Comparison of ENCODE assay signal across 9 mouse cellular contexts in the genomic region with DNA sequence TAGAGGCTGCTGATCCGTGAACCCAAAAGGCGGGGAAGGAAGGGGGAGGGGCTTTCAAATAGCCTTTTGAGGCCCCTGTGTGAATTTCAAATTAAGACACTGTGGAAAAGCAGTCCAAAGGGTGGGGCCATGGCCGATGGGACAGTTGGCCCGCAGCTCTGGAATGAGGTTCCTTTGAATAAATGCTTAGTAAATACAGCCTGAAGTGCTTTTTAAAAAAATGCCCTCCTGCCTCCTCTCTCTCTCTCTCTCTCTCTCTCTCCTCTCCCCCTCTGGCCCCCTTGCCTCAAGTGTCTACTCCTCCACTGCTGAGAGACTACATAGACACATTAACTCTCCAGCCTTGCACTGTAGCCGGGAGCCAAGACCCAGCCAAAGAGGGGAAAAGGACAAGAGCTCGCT.
DNase-seq lines count a peak whose midpoint lies in the region; ATAC-seq and TF ChIP-seq lines count a peak whose summit lies in the region.
"Had no signal": no experiment of that assay in that cellular context is flagged by ENCODE, and none has a peak within 500 bp of the region (broad histone marks: within the 10 kb centered on the region; RNA-seq: fewer than 3 reads in every experiment).

No protein-coding gene starts in this region.

- peaks cover 47% of the 10 kb centered on the region for H3K4me1 ChIP-seq in neural tube, embryonic 13.5 days (replicated peaks)
- H3K4me1 ChIP-seq in forebrain, embryonic 16.5 days (replicated peaks; ENCODE audit: control insufficient read depth, insufficient read depth, low read length) = peaks cover 24% of the 10 kb centered on the region
- H3K4me1 ChIP-seq in limb, embryonic 14.5 days (ENCODE audit: control insufficient read depth, insufficient read depth, low read length) = peaks cover 43% of the 10 kb centered on the region
- 0 out of 2 replicates have a peak, but pooled peaks cover 5% of the 10 kb centered on the region for H3K4me1 ChIP-seq in stomach, postnatal 0 days (replicated peaks; ENCODE audit: control insufficient read depth, insufficient read depth)

- H3K36me3 ChIP-seq in neural tube, embryonic 13.5 days = no peaks in the 10 kb centered on the region
- no peaks in the 10 kb centered on the region for H3K36me3 ChIP-seq in forebrain, embryonic 16.5 days (ENCODE audit: control insufficient read depth, insufficient read depth)
- peaks cover 11% of the 10 kb centered on the region for H3K36me3 ChIP-seq in limb, embryonic 14.5 days (ENCODE audit: control insufficient read depth, insufficient read depth, low read length)
- H3K36me3 ChIP-seq in stomach, postnatal 0 days (ENCODE audit: control insufficient read depth, insufficient read depth, low read length) = no peaks in the 10 kb centered on the region
- H3K36me3 ChIP-seq: heart, embryonic 15.5 days had no signal

- H3K9ac ChIP-seq in neural tube, embryonic 13.5 days = 0 out of 2 replicates have a peak overlapping the region, but pooled peaks have one; percentile 13
- H3K9ac ChIP-seq in forebrain, embryonic 16.5 days (replicated peaks; ENCODE audit: low read depth, low read length) = peak overlapping the region; percentile 22; the same call in 1 of the 2 replicates
- H3K9ac ChIP-seq in limb, embryonic 14.5 days (ENCODE audit: low read depth, low read length, severe bottlenecking) = no peak overlapping the region
- H3K9ac ChIP-seq in stomach, postnatal 0 days (ENCODE audit: low read length) = no peak overlapping the region
- H3K9ac ChIP-seq: heart, embryonic 15.5 days had no signal

- 0 out of 2 replicates have a peak, but pooled peaks have one; percentile 32 for ATAC-seq in neural tube, embryonic 13.5 days (ENCODE audit: low read depth)
- peak; percentile 59; the same call in 1 of the 2 replicates for ATAC-seq in forebrain, embryonic 16.5 days
- no peak for ATAC-seq in limb, embryonic 14.5 days (ENCODE audit: low FRiP score, low read depth)
- ATAC-seq in stomach, postnatal 0 days (ENCODE audit: low FRiP score, low TSS enrichment) = no peak; the same call in 1 of the 2 replicates

- TF ChIP-seq POLR2A in limb, embryonic 14.5 days (IDR thresholded peaks at IDR 0.05; ENCODE audit: borderline replicate concordance, extremely low read depth, insufficient read depth, insufficient read length) = no peak

- H3K4me2 ChIP-seq in neural tube, embryonic 13.5 days = no peak overlapping the region
- H3K4me2 ChIP-seq in forebrain, embryonic 16.5 days (ENCODE audit: low read length) = no peak overlapping the region
- H3K4me2 ChIP-seq in limb, embryonic 14.5 days (replicated peaks; ENCODE audit: low read depth, low read length, severe bottlenecking) = 0 out of 2 replicates have a peak overlapping the region, but pooled peaks have one; percentile 11
- H3K4me2 ChIP-seq in stomach, postnatal 0 days (replicated peaks; ENCODE audit: low read depth) = no peak overlapping the region
- H3K4me2 ChIP-seq: heart, embryonic 15.5 days had no signal

- H3K27me3 ChIP-seq in neural tube, embryonic 13.5 days = no peaks in the 10 kb centered on the region
- no peaks in the 10 kb centered on the region for H3K27me3 ChIP-seq in forebrain, embryonic 16.5 days (replicated peaks; ENCODE audit: control insufficient read depth, insufficient read depth, low read length)
- H3K27me3 ChIP-seq in limb, embryonic 14.5 days (ENCODE audit: control insufficient read depth, insufficient read depth, low read length) = no peaks in the 10 kb centered on the region
- H3K27me3 ChIP-seq in stomach, postnatal 0 days (ENCODE audit: control insufficient read depth, insufficient read depth, low read length) = no peaks in the 10 kb centered on the region
- H3K27me3 ChIP-seq: heart, embryonic 15.5 days had no signal

- 0 out of 2 replicates have a peak overlapping the region, but pooled peaks have one; percentile 4 for H3K27ac ChIP-seq in neural tube, embryonic 13.5 days (replicated peaks)
- H3K27ac ChIP-seq in forebrain, embryonic 16.5 days (ENCODE audit: low read length) = no peak overlapping the region
- H3K27ac ChIP-seq in limb, embryonic 14.5 days (replicated peaks; ENCODE audit: low read depth, low read length) = peak overlapping the region; percentile 83
- 0 out of 2 replicates have a peak overlapping the region, but pooled peaks have one; percentile 49 for H3K27ac ChIP-seq in stomach, postnatal 0 days (replicated peaks)
- H3K27ac ChIP-seq: heart, embryonic 15.5 days had no signal

- DNase-seq in neural tube, embryonic 10.5 days (ENCODE audit: extremely low spot score, low spot score) = no peak
- DNase-seq in limb, embryonic 14.5 days (ENCODE audit: low spot score) = peak; percentile 19
- DNase-seq in stomach, postnatal 0 days (ENCODE audit: low spot score) = no peak
- DNase-seq in left cerebral cortex, adult 8-10 months (ENCODE audit: low spot score in 2 of 2) = no peak
- DNase-seq in adrenal gland, postnatal 14 days = no peak

- H3K9me3 ChIP-seq in neural tube, embryonic 13.5 days = no peaks in the 10 kb centered on the region
- H3K9me3 ChIP-seq in forebrain, embryonic 16.5 days (ENCODE audit: control insufficient read depth, low read length) = no peaks in the 10 kb centered on the region
- H3K9me3 ChIP-seq in limb, embryonic 14.5 days (ENCODE audit: control insufficient read depth, low read length) = no peaks in the 10 kb centered on the region
- no peaks in the 10 kb centered on the region for H3K9me3 ChIP-seq in stomach, postnatal 0 days (ENCODE audit: control insufficient read depth, low read length)
- H3K9me3 ChIP-seq: heart, embryonic 15.5 days had no signal

- no peak for TF ChIP-seq CTCF in stomach, postnatal 0 days (IDR thresholded peaks at IDR 0.05; ENCODE audit: low read depth)

- no peak for TF ChIP-seq EP300 in stomach, postnatal 0 days (optimal IDR thresholded peaks at IDR 0.05)

- no peak overlapping the region for H3K4me3 ChIP-seq in neural tube, embryonic 13.5 days
- H3K4me3 ChIP-seq in forebrain, embryonic 16.5 days (replicated peaks; ENCODE audit: low read length) = no peak overlapping the region
- no peak overlapping the region for H3K4me3 ChIP-seq in limb, embryonic 14.5 days (replicated peaks; ENCODE audit: low read length)
- H3K4me3 ChIP-seq in stomach, postnatal 0 days (ENCODE audit: low read depth, low read length) = no peak overlapping the region
- H3K4me3 ChIP-seq: heart, embryonic 15.5 days; myocyte had no signal

- 17% methylated on average over 6 of the region's 6 CpGs for WGBS in neural tube, embryonic 13.5 days
- WGBS in forebrain, embryonic 16.5 days = 6% methylated on average over 6 of the region's 6 CpGs
- 28% methylated on average over 6 of the region's 6 CpGs for WGBS in limb, embryonic 14.5 days
- 31% methylated on average over 6 of the region's 6 CpGs for WGBS in stomach, postnatal 0 days

Comparison
In these comparisons a context has a peak if more than half of its experiments do, and no peak if none do; other contexts are left out.
1. ATAC-seq: peak in neural tube, embryonic 13.5 days (single experiment) and forebrain, embryonic 16.5 days (single experiment); none in limb, embryonic 14.5 days (single experiment) and stomach, postnatal 0 days (single experiment).
2. H3K9ac ChIP-seq: peak in neural tube, embryonic 13.5 days (single experiment) and forebrain, embryonic 16.5 days (single experiment); none in limb, embryonic 14.5 days (single experiment) and stomach, postnatal 0 days (single experiment).